Mouse (Mus musculus) left cerebral cortex, adult 11 months (tissue): ENCODE results near the gene Hif3a.

Experiments
- DNase-seq: peaks from one replicate; pipeline ENCODE4 v3.0.0; 2022; ENCODE audit warnings: low spot score

Hif3a gene

DNA sequence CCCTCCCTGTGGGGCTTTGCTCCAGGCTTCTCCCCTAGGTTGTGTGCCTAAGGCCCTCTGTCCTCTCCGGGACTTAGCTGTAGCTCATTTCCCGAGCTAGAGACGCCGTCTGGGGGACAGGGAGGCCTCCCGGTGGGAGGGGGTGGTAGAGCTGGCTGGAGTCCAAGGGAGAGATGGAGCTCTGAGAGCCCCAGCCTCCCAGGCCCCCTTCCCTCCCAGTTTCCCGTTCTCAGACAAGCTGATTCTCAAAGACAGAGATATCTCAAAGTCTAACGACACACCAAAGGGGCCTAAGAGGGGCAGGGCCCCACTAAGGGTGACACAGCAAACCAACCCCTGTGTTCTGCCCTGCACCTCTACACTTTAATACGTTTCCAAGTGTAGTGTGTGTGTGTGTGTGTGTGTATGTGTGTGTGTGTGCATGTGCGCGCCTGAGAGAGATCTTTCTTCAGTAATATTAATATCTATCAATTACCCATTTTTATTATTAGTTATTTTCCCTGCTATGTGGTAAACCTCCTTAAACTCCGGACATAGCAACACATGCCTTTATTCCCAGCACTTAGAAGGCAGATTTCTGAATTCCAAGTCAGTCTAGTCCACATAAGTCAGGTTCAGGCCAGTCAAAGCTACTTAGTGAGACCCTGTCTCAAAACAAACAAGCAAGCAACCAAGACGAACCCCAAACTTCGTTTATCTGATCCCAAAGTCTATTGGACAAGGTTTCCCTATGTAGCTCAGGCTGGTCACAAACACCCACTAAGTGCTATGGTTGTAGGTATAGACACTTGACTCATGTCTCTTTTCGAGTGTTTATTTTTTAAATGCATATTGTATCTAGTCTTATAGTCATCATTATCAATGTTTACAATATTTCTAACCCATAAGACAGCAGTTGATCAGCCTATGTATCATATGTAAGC is 5.4 kb downstream of the Hif3a start:
- DNase-seq = no peak

DNA sequence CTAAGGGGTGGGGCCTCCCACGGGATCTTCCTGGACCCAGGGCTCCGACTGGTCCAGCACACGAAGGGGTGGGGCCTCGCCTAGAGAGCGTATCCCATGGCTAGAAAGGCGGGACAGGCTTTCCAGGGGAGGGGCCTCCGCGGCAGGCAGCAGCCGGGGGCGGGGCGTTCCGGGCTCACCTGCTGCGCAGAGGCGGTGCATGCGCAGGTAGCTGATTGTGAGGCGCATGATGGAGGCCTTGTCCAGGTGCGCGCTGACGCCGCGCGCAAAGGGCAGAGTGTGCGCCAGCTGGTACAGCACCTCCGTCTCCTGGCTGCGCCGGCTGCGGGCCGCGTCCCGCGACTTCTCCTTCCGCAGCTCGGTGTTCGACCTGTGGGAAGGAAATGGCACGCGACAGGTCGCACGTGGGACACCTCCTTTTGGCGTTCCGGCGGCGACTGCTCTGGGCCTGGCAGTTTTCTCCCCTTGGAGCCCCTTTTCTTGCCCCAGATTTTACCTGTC is 6.1 kb downstream of the Hif3a start:
- peak; percentile 87 for DNase-seq

DNA sequence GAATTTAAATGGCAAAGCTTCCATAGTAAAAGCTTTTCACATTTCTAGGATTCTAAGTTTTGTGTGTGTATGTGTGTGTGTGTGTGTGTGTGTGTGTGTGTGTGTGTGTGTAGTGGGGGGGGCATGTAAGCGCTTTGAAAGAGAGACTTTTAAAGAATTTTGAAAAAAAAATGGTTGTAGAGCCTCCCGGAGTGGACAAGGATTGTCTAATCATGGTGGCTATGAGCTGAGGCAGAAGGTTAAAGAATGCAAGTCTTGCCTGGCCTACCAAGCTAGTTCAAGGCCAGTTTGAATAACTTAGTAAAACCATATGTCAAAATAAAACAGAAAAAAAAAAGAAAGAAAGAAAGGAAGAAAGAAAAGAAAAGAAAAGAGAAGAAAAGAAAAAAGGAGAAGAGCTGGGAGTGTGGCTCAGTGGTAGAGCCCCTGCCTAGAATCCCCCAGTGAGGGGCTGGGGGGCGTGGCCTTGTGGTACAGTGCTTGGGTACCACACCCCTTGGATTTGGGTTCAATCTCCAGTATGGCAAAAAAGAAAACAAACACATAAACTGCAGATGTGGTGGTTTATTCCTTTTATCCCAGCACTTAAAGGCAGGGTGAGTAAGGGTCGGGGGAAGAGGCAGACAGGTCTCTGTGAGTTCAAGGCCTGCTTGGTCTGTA is 6.8 kb downstream of the Hif3a start:
- DNase-seq = no peak

DNA sequence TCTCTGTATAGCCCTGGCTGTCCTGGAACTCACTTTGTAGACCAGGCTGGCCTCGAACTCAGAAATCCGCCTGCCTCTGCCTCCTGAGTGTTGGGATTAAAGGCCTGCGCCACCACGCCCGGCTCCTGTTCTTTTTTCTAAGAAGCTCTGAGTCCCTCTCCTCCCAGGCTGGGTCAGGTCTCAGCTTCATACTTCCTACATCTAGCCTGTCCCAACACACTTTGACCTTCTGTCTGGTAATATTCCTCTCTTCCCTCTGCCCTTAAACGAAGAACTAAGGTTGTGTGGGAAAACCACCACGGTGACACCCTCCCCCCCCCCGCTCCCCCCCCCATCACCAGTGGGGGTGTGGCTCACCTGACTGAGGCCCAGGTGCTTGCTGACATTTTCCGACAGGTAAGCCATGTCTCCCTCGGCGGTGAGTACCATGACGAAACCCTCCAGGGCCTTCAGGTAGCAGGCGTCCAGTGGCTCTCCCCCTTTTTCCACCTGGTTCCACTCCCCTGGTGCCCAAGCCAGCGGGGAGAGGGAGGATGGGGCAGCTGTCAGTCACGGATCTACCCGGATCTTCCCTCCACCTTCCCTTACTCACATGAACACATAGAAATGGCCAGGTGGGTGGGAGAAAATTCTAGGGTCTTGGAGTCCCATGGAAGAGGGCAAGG is 7.8 kb downstream of the Hif3a start:
- no peak for DNase-seq

DNA sequence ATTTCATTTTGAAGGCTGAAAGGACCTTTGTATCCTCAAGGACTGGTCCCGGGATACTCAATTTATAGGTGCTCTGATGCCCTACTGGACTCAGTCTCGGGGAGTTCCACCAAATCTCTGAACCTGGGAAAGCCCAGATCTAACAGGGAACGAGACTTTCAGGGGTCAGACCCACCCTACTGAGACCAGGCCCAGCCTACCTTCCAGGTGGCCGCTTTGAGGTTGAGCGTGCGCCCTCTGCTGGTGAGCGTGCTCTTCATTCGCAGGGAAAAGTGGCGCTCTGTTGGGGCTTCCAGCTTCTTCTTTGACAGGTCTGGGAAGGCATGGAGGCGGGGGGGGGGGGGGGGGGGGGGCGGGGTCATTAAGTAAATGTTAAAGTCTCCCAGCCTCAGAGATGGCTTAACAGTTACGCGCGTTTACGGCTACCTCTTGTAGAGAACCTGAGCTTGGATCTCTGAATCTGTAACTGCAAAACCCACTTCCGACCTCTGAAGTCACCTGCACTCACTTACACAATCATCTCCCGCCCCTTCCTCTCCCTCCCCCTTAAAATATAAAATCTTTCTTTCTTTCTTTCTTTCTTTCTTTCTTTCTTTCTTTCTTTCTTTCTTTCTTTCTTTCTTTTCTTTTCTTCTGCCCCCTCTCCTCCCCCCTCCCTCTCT is 11.2 kb downstream of the Hif3a start:
- DNase-seq = no peak

DNA sequence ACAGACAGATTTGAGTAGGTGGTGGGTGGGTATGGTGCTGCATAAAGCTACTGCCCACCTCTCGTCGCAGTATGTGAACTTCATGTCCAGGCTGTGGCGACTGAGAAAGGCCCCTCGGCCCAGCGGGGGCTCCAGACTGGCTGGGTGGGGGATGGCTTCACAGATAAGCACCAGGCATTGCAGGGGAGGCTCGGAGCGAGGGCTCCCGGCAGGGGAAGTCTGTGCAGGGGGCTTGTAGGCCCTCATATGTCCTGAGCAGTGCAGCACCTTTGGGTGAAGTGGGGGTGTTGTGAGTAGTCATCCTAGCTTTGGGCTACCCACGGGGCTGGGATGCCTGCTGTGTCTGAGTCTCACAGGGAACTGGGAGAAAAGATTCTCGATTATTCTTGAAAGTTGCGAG is 11.7 kb downstream of the Hif3a start:
- no peak for DNase-seq

DNA sequence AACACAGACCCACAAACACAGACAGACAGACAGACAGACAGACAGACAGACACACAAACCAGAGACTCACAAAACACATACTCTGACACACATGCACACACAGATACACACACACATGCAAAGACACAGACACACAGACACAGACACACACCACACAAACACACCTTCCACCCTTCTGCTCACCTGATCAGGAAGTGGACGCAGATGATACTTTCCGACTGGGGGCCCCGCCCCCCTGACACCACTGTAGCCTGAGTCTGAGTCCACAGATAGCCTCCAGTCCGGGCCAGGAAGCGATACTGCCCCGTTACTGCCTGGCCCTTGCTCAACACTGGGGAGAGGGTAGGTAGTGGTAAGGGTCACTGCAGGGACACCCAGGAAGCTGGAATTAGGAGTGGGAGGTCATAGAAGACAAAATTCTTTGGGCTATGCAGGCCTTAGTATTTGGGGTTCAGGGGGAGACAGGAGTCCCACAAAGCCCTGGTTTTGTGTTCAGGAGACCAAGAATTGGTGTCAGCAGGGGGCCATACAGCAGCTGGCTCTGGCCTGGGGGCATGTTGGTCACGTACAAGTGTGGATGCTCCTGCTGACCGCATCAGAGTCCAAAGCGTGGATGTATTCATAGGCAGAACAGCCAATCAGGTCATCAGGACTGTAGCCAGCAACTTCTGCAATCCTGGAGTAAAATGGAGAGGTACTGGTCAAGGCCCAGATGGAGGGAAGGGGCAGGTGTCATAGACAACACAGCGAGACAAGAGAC is 13.6 kb downstream of the Hif3a start:
- DNase-seq = no peak

DNA sequence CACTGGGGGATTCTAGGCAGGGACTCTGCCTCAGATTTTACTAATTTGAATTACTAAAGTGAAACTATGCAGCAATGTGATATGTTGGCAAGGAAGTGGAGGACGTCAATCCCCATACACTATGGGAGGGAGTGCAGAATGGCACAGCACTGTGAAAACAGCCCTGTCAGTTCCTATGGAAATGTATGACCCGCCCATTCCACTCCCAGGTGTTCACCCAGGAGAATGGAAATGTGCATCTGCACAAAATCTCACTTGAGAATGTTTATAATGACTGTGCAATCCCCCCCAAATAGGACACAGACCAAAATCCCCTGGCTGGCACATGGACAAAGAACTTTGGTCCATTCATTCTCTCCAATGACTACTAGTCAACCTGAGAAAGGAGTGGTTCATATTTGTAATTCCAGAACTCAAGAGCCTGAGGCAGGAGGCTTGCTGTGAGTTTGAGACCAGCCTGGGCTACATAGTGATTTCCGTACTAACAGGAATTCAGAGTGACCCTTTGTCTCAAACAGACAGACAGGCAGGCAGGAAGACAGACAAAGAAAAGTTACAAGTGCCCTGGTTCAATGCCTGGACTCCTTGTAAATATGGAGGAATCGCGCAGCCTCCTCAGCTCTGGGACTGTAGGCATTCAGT is 15.1 kb downstream of the Hif3a start:
- no peak for DNase-seq

DNA sequence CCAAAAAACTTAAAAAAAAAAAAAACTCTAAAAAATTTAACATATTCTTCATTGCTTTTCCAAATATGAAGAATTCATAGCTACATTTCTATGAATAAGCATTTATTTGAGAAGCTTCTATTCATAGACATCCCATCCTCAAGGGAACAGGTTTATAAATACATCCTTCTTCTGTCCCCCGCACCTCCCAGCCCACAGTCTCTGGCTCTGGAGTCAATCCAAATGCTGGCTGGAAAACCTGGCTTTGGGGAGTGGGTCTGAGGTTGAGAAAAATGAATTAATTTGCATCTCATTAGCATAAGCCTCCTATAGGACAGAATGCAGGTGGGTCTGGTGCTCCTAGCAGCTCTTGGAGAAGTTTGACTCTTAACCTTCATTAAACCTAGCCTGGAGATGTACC is 16.5 kb downstream of the Hif3a start:
- no peak for DNase-seq

DNA sequence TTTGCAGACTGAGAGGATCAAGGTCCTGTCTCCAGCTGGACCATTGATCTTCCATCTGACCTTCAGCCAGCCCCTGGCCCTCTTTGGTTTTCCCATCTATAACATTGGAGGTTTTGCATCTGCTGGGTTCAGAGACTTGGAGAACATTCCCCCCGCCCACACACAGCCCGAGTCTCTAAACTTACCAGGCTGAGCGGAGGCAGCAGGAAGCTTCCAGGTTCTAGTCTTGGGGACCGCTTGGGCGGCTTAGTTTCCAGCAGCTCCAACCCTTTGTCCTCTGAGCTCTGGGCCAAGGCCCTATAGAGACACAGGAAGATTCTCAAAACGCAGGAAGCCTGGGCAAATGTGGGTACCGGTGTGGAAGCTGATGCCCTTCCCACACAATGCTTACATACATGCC is 22.9 kb downstream of the Hif3a start:
- DNase-seq = no peak

DNA sequence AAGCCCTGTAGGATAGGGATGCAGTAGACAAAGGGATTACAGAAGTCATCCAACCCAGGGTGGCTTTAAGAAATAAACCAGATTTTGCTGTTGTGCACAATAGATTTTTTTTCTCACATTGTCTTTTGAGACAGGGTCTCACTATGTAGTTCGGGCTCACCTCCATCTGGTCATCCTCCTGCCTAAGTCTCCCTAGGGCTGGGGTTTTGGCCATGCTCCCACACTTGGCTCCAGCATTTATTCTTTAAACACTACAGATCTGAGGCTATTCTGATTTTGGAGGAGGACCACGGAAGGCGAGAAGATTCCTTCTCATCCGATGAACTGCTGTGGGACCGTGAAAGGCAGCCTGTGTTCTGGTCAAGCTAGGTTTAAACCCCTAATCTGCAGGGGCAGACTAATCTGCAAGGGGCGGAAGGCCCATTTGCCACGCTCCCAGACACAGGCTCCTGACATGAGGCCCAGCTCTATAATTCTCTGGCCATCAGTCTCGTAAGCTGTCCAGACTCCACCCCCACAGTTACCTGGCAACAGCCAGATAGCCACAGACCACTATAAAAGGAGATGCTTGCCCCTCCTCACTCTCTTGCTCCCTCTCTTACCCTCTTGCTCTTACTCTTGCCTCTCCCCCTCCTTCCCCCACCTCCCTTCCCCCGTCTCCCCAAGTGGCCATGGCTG is 24.1 kb downstream of the Hif3a start:
- no peak for DNase-seq

DNA sequence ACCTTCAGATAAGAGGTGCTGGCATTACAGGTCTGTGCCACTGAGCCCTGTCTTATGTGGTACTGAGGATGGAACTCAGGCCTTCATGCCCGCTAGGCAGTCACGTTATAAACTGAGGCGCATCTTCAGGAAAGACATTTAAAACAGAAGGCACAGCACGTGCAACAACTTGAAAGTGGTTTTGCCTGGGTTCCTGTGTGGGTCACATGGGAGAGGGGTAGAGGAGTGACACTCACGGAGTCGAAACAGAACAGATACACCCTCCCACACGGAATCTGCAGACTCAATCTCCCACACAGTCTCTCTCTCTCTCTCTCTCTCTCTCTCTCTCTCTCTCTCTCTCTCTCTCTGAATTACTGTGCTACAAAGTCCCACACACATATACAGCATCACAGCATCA is 32.0 kb downstream of the Hif3a start:
- DNase-seq = no peak

DNA sequence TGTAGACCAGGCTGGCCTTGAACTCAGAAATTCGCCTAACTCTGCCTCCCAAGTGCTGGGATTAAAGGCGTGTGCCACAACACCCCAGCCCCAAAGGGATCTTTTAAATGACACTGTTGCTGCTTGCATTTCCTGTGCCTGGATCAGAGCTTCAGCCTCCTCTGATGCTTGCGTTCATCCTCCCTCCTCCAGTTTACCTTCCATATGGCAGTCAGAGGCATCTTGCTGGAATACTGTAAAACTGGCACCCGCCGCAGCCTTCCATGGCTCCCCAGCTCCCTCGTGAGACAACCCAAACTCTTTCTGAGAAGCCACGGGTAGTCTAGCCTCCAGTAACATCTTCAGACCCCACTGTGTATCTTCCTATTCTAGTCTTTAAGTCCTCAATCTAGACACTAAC is 33.3 kb downstream of the Hif3a start:
- no peak for DNase-seq

DNA sequence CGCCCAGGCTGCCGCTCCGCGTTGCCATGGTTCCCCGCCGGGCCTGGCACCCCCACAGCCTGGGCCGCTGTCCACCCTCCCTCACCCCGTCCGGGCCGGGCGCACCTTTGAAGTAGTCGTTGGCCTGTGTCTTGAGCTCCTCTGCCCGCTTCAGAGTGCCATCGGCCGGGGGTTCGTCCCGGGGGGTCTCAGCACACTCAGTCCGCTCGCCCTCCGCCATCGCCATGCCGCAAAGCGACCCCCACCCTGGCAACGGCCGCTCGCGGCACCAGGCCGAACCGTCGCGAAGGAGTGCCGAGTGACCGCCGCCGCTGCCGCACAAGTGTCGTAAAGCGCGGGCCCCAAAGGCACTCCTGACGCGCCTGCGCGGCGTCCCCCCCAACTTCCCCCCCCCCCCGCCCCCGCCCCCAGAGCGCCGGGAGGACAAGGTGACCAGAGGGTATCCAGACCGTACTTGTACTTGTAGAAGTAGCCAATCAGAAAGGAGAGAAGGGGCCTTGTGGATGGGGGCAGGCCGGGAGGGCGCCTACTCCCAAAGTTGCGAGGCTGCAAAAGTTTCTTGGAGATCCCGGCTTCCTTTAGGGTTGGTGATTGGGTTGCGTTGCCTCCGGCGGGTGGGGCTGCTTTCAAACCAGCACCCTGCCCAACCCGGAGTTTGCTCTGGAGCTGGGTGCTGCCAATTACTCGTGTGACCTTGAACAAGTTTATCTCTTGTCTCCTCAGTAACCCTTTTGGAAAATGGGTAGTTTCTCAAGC is 34.5 kb downstream of the Hif3a start, which contains the start of gene Ppp5c:
TSS of gene Ppp5c (minus strand) at position 337 of the 756 bp plus-strand sequence.
- DNase-seq = peak; percentile 74

DNA sequence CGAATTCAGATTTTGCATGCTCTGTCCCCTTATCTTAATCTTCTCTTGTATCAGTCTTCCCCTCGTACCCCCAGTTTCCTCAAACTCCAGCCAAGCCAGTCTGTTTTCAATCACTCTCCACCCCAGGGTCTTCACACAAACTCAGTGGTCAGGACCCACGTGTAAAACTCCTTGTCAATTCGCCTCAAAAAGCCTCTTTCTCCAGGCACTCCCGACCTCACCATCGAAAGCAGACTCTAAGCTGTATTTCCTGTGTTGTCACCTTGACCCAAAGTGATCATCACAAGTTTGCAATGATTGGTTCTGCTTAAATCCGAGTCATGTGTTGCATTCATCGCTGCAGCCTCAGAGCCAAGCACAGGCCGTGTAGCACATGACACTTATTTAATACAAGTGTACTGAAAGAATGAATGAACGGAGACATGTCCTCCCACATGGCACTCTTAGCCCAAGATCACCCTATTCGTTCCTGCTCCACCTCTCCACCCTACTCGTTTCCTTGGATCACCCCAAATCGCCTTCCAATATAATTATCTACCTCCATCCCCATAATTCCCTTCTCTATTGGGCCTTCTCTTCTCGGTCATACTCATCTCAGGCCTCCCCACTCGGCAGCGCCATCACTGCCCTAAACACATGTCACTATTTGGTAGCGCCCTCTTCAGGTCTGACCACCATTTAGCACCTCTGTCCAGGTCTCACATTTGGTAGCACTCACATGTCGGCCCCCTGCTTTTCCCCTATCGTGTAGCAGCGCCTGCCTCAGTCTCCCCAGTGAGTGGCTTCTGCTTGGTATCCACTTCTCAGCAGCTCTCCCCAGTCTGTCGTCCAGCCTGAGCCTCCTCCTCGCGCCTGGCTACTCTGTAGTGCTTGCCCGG is 35.3 kb downstream of the Hif3a start:
- peak; percentile 74 for DNase-seq

DNA sequence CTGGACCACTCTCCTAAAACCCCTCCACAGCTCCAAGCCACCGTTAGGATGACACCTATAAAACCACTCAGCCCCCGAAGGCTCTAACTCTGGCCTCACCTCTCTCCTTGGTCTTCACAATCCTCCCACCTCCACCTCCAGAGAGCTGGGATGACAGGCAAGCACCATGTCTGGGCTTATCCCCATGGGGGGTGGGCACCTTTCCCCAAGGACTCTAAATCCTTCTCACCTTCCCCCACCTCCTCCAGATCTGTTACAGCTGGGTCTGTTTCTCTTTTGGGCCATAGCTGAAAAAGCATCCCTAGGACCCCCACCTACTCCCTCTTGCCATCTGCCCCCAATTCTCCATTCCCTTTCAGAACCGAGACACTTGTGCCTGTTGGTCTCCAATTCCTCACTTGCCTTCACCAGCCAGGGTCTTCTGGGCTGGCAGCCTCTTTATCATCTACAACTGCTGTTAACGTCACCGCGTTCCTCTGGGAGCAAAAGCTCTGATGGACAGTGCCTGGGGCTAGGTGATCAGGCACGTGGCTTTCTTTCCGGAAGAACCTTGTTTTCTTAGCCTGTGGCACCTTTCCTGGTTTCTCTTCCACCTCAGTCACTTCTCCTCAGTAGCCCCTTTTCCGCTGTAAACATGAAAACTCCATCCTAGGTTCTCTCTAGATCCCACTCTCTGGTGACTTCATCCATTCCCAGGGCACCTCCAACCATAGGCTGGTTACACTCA is 36.2 kb downstream of the Hif3a start:
- no peak for DNase-seq

DNA sequence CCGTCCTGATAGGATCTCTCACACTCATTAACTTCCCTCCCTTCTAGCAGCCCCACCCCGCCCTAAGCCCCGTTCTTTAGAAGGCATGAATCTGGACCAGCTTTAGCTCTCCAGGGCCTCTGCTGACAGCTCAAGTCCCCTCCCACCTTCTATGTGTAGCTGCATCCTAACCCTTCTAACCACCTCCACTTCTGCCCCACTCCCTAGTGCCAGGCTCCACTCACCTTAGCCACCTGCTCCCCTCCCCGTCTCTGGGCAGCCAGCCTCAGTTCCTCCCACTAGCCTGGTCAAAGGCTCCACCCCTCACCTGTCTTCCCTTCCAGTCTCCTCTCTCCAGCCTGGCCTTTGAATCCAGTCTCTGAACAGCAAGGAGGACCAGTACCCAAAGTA is 36.7 kb downstream of the Hif3a start:
- DNase-seq = no peak
